Mouse (Mus musculus) midbrain, embryonic 12.5 days (tissue): ENCODE data around the gene Ipcef1. TPM values are rescaled to one million over a fixed set of nuclear protein-coding genes. Genes with fewer than 3 reads are reported as not detected.
A peak's percentile ranks its signal among the peaks of the same experiment; 100 is the strongest.
"Not testable (repeated sequence)": the region's sequence is repeated elsewhere in the genome, so short reads cannot be mapped to it uniquely, and the experiment has no call there.

Experiments used
- ATAC-seq: fragments of 200-750 bp; cut with Nextera tagmentation; 2 replicates; pipeline ENCODE4 v1.8.0; 2017; ENCODE audit warnings: low read depth, moderate TSS enrichment, moderate library complexity; ENCODE audit not compliant: low FRiP score
- H3K27ac ChIP-seq: fragments of 300-500 bp; sonication (generic); replicated peaks from 2 replicates; pipeline ENCODE4 v1.5.1; 2016; ENCODE audit warnings: mild to moderate bottlenecking
- H3K27me3 ChIP-seq: fragments of 300-500 bp; sonication (generic); 2 replicates; pipeline ENCODE4 v1.6.1; 2016; ENCODE audit warnings: mild to moderate bottlenecking
- H3K36me3 ChIP-seq: fragments of 300-500 bp; sonication (generic); 2 replicates; pipeline ENCODE4 v1.6.1; 2016
- H3K4me1 ChIP-seq: fragments of 300-500 bp; sonication (generic); 2 replicates; pipeline ENCODE4 v1.6.1; 2016
- H3K4me2 ChIP-seq: fragments of 300-500 bp; sonication (generic); replicated peaks from 2 replicates; pipeline ENCODE4 v1.6.1; 2016; ENCODE audit warnings: mild to moderate bottlenecking, moderate library complexity
- H3K4me3 ChIP-seq: fragments of 300-500 bp; sonication (generic); 2 replicates; pipeline ENCODE4 v1.5.1; 2016; ENCODE audit warnings: mild to moderate bottlenecking
- H3K9ac ChIP-seq: fragments of 300-500 bp; sonication (generic); replicated peaks from 2 replicates; pipeline ENCODE4 v1.6.1; 2016; ENCODE audit warnings: mild to moderate bottlenecking, moderate library complexity
- H3K9me3 ChIP-seq: fragments of 300-500 bp; sonication (generic); 2 replicates; pipeline ENCODE4 v1.6.1; 2016; ENCODE audit warnings: mild to moderate bottlenecking
- WGBS: fragments of 180-500 bp; shearing (Covaris S2); methylation state at CpG from one replicate; pipeline ENCODE4 v1.1.7; 2016; 5-methylcytosine and 5-hydroxymethylcytosine counted together
- polyA plus RNA-seq: library from polyadenylated mRNA; unstranded; fragments of >200 nt; fragmentation: Nextera tagmentation; extraction: Ambion mirVana; gene quantifications from 2 replicates; pipeline ENCODE4 v1.2.1, GENCODE M21; 2016

Gene Ipcef1
- polyA plus RNA-seq, 1 experiment from 2014 or later, result 0.56 TPM

DNA sequence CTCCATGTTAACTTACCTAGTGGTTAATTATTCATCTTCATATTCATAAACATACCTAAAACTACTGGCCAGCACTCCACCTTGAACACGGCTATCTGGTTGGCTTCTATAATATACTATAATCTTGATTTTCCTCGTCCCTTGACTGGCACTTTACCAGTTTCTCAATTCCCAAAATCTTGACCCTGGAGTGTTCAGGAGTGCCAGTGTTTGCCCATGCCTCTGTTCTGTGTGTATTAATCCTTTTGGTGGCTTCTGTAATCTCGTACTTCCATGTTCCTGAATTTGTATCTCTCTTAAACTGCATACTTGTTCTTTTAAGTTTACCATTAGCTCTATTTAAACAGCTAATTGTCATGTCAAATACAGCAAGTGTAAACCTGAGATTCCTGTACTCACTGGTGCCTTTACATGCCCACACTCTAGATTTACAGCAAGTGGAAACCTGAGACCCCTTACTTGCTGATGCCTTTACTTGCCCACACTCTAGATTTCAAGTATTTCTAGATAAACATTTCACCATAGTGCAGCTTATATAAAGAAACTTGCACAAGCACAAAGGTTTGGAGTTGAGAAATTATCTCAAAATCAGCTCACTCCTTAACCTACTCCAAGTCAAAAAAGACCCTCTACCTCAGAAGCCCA is 155.5 kb downstream of the Ipcef1 start:
- Histone ChIP-seq H3K4me3 (no peak overlapping the region), H3K4me1 (no peaks in the 10 kb centered on the region), H3K4me2 (no peak overlapping the region), H3K9ac (no peak overlapping the region), H3K9me3 (no peaks in the 10 kb centered on the region), H3K36me3 (no peaks in the 10 kb centered on the region), H3K27ac (no peak overlapping the region), H3K27me3 (no peaks in the 10 kb centered on the region)
- ATAC-seq, result no peak
- 79% methylated on average over 3 of the region's 3 CpGs for whole genome bisulfite sequencing

DNA sequence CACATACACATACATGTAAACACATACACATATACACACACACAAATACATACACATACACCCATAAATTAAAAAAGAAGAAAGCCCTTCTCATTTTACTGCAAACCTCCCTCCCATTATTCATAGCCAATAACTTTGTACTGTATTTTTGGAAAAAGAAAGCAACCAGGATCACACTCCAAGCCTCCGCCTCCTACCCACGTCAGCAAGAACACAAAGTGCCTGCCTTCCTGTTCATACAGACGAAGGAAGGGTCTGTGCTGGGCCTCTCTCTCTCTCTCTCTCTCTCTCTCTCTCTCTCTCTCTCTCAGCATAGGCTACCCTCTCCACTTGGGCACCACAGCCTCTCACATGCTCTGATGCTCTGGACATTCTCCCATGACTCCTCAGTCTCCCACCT is 156.5 kb downstream of the Ipcef1 start:
- Histone ChIP-seq H3K27ac (no peak overlapping the region), H3K27me3 (no peaks in the 10 kb centered on the region), H3K36me3 (no peaks in the 10 kb centered on the region), H3K9ac (no peak overlapping the region), H3K4me1 (no peaks in the 10 kb centered on the region), H3K4me2 (no peak overlapping the region), H3K9me3 (no peaks in the 10 kb centered on the region), H3K4me3 (no peak overlapping the region)
- WGBS, result 74% methylated on average over 3 of the region's 3 CpGs
- no peak for ATAC-seq

DNA sequence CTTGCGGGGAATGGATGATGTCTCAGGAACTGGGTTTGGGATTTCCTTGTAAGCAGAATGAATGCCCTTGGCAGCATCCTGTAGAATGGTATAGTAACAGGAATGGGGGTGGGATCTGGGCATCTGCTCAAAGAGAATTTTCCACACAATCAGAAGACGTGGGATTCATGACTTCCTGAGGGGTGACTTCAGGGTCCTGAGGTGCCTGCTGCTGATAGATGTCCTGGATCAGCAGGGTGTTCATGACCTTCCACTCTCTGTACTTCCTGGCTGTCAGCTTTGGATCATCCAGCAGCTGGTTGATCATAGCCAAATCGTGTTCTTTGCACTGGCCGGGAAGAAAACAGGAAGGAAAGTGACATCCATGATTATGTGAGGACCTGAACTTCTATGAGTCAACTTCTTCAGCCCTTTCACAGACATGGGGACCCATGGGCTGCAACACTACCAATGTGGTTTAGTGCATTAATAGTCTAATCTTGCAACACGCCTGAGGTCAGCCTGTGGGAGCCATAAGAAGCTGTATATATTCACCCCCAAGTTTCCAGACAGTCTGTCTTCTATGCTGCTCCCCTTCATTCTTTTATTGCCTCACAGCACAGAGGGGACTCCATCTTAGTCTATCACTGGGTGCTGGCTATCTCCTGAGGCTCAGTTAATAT is 161.8 kb downstream of the Ipcef1 start:
- Histone ChIP-seq H3K4me1 (no peaks in the 10 kb centered on the region), H3K4me3 (no peak overlapping the region), H3K36me3 (no peaks in the 10 kb centered on the region), H3K27ac (no peak overlapping the region), H3K9me3 (no peaks in the 10 kb centered on the region), H3K9ac (no peak overlapping the region), H3K27me3 (no peaks in the 10 kb centered on the region), H3K4me2 (no peak overlapping the region)
- no peak for ATAC-seq
- 93% methylated on average over 5 of the region's 5 CpGs for WGBS

DNA sequence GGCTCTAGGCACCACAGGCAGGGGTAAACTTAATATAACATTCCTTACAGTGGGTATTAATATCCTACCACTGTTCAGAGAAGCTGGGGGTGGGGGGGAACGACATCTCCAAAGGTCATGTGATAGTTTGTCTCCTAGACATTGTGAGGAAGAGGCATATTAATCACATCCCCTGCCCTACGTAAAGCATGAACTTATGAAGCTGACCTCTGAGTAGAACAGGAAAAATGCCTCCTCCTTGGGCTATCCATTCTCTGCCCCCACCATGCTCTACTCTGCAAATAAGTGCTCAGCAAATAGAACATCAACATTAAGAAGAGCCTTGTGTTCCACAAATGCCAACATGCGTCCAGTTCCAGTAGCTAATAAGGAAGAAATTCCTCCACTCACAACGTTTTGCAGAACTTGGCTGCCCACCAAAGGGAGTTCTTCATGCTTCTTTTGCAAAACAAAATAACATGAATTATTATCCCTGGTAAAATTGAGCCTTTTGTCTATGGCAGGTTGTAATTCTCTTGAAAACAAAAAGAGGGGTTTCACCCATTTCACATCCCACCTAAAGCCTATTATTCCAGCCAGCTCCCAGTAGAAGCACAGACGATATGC is 162.5 kb downstream of the Ipcef1 start:
- no peak overlapping the region for H3K27ac ChIP-seq
- WGBS, result 71% methylated on average over 5 of the region's 5 CpGs
- no peak for ATAC-seq
- no peak overlapping the region for H3K9ac ChIP-seq
- no peak overlapping the region for H3K4me2 ChIP-seq
- no peaks in the 10 kb centered on the region for H3K4me1 ChIP-seq
- H3K9me3 ChIP-seq, result no peaks in the 10 kb centered on the region
- H3K36me3 ChIP-seq, result no peaks in the 10 kb centered on the region
- no peaks in the 10 kb centered on the region for H3K27me3 ChIP-seq
- no peak overlapping the region for H3K4me3 ChIP-seq

DNA sequence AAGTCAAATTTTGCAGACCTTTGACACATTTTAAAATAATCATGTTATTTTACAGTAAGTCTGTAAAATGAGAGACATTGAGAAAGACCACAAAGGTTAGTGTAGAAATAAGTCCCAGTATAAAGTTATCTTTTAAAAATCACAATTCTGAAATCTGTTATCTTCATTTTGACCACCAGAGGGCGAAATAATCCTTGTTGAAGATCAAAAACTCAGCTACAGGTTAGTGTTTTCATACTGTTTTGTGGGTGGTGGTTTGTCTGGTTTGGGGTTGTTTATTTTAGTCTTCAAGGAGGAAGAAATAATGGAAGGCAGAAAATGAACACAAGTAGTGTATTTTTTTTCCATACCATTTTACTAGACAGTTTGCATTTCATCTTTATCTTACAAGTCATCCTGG is 166.8 kb downstream of the Ipcef1 start:
- no peaks in the 10 kb centered on the region for H3K36me3 ChIP-seq
- H3K4me2 ChIP-seq, result no peak overlapping the region
- H3K4me1 ChIP-seq, result no peaks in the 10 kb centered on the region
- 0% methylated on average over 1 of the region's 1 CpGs for WGBS
- ATAC-seq, result no peak
- H3K27me3 ChIP-seq, result no peaks in the 10 kb centered on the region
- no peak overlapping the region for H3K9ac ChIP-seq
- H3K27ac ChIP-seq, result no peak overlapping the region
- no peak overlapping the region for H3K4me3 ChIP-seq
- no peaks in the 10 kb centered on the region for H3K9me3 ChIP-seq

DNA sequence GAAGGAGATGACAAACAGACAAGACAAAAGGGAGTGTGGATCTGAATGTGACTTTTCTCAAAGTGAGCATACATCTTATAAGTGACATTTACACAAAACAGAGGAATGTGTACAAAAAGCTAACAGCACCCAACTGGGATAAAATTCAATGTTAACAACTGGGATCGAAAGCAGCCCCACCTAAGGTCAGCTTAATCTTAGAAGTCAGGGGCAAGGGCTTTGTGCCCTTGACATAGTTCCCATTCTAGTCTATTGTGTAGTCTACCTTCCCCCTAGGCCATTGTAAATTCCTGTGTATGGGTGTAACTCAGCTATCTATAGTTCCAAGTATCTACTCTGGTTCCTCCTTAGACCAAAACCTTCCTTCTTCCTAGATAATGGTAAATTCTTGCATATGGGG is 170.2 kb downstream of the Ipcef1 start:
- not testable (repeated sequence) for H3K36me3 ChIP-seq, H3K9ac ChIP-seq, H3K4me2 ChIP-seq, H3K27ac ChIP-seq, H3K4me3 ChIP-seq, H3K9me3 ChIP-seq, H3K4me1 ChIP-seq, ATAC-seq, H3K27me3 ChIP-seq
- 95% methylated on average over 1 of the region's 1 CpGs for WGBS

DNA sequence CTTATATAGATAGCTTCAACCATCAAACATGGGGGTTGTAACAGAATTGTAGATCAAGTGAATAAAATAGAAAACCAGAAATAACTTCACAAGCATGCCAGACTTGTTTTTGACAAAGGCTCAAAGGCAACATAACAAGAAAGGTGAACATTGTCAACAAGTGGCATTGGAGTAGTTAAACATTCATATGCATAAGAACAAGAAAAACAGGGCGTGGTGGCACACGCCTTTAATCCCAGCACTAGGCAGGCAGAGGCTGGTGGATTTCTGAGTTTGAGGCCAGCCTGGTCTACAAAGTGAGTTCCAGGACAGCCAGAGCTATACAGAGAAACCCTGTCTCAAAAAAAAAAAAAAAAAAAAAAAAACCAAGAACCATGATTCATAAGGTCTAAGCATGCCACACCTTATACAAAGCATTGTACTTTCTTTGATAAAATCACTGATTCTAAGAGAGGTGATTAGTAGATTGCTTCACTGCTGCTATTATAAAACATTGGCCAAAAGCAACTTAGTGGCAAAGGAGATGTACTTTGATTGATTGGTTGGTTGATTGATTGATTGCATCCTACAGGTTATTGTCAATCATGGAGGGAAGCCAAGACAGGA is 173.9 kb downstream of the Ipcef1 start:
- Histone ChIP-seq H3K27me3 (no peaks in the 10 kb centered on the region), H3K4me3 (no peak overlapping the region), H3K4me1 (no peaks in the 10 kb centered on the region), H3K9ac (no peak overlapping the region), H3K9me3 (no peaks in the 10 kb centered on the region), H3K27ac (no peak overlapping the region), H3K4me2 (no peak overlapping the region), H3K36me3 (no peaks in the 10 kb centered on the region)
- WGBS, result 87% methylated on average over 2 of the region's 2 CpGs
- no peak for ATAC-seq

DNA sequence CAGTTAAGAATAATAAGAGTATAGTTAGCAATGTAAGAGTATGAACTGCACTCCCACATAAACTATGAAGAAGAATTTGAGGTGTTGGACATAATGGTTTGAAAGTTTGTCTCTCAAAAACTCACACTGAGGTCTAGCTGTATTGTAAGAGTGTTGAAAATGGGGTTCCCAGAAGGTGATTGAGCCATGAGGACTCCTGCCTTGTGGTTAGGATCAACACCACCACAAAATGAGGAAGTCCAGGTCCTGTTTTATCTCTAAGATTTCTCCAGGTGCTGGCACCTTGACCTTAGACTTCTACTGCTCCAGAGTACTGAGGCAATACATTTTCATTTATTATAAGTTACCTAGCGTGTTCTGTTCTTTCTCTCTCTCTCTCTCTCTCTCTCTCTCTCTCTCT is 178.4 kb downstream of the Ipcef1 start:
- H3K27ac ChIP-seq, result no peak overlapping the region
- no peaks in the 10 kb centered on the region for H3K36me3 ChIP-seq
- ATAC-seq, result no peak
- 100% methylated on average over 1 of the region's 1 CpGs for WGBS
- no peaks in the 10 kb centered on the region for H3K27me3 ChIP-seq
- H3K4me3 ChIP-seq, result no peak overlapping the region
- no peak overlapping the region for H3K9ac ChIP-seq
- H3K4me1 ChIP-seq, result no peaks in the 10 kb centered on the region
- H3K9me3 ChIP-seq, result peaks cover 4% of the 10 kb centered on the region; the same call in 1 of the 2 replicates
- no peak overlapping the region for H3K4me2 ChIP-seq

DNA sequence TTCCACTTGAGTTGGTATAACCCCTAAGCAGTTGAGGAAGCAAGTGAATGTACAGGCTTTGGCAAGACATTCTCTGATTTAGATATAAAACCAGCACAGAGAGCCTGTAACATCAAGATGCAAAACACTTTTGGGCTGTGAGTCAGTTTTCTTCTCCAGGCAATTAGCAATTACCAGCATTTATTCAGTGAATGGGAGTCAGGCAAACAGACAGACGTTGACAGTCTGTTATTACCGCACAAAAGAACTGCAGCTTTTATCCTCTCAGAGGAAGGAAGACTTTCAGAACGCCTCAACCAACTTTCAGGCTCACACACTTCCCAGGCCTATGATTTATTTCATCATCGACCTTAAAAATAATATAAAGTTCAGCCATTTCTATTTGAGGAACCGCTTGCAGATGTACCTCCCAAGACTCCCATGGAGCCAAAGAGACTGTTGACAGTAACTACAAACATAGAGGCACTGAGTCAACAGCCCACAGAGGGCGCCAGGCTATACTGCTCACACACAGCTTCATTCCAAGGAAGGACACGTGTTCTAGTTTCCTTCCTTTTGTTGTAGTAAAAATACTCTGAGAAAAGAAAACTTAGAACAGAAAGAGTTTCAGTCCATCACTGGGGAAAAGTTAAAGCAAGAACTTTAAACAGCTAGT is 180.7 kb downstream of the Ipcef1 start:
- Histone ChIP-seq H3K4me1 (no peaks in the 10 kb centered on the region), H3K27me3 (no peaks in the 10 kb centered on the region), H3K4me3 (no peak overlapping the region), H3K9ac (no peak overlapping the region), H3K36me3 (no peaks in the 10 kb centered on the region), H3K27ac (no peak overlapping the region), H3K4me2 (no peak overlapping the region), H3K9me3 (peaks cover 6% of the 10 kb centered on the region; the same call in 1 of the 2 replicates)
- ATAC-seq, result no peak
- whole genome bisulfite sequencing, result 82% methylated on average over 7 of the region's 7 CpGs

DNA sequence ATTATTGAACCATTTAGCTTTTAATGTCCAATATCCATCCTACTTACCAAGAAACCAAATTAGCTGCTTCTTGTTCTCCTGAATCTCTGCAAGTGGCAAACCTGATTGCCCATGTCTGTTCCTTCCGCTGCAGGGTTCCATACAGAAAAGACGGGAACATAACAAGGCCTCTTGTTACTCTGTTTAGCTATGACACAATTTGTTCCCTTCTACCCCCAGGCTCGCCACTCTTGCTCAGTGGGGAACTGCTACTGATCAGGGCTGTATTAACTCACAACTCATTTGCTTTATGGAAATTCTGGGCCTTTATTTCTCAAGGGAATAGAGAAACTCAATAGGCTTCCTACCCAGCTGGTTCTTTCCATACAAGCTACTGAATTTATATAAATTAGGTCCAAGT is 196.5 kb downstream of the Ipcef1 start:
- H3K4me1 ChIP-seq, result no peaks in the 10 kb centered on the region

DNA sequence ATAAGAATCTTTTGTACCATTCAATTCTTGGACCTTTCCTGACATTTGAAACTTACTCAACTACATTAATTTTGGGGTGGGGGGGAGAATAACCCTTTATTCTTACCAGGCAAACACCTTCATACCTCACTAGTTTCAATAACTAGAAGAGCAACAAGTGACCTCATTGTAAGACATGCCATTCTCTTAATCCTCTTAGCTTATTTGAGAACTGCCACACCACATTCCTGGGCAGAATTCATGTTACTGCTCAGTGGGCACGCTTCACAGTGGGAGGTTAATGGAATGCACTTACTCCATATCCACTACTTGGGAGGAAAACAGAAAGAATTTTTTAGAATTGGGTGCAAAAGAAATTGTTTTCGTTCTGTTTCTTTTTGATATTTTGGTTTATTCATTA is 203.4 kb downstream of the Ipcef1 start:
- Histone ChIP-seq H3K27me3 (no peaks in the 10 kb centered on the region), H3K27ac (no peak overlapping the region), H3K4me1 (no peaks in the 10 kb centered on the region), H3K9me3 (no peaks in the 10 kb centered on the region), H3K4me3 (no peak overlapping the region), H3K4me2 (no peak overlapping the region), H3K9ac (no peak overlapping the region), H3K36me3 (no peaks in the 10 kb centered on the region)
- WGBS, result 44% methylated on average over 2 of the region's 2 CpGs
- 0 out of 2 replicates have a peak, but pooled peaks have one; percentile 34 for ATAC-seq

More for the DNA sequence above, 196.5 kb downstream of the Ipcef1 start:
- Histone ChIP-seq H3K4me3 (no peak overlapping the region), H3K36me3 (no peaks in the 10 kb centered on the region), H3K27me3 (no peaks in the 10 kb centered on the region), H3K27ac (no peak overlapping the region), H3K9ac (no peak overlapping the region), H3K9me3 (no peaks in the 10 kb centered on the region), H3K4me2 (no peak overlapping the region)
- ATAC-seq, result no peak
- 77% methylated on average over 3 of the region's 3 CpGs for WGBS
